Mouse (Mus musculus) liver, adult 2 months (tissue): Measurements from ENCODE around the gene Tspan11.

Experiments
- CTCF ChIP-seq: fragments of 200-500 bp; IDR thresholded peaks from 2 replicates; pipeline ENCODE4 v1.5.1; 2011; ENCODE audit warnings: low read depth, low read length, control low read depth
- POLR2A ChIP-seq: fragments of 200-500 bp; IDR thresholded peaks from 2 replicates; pipeline ENCODE4 v1.6.1; 2011; ENCODE audit warnings: low read length, control low read depth; ENCODE audit not compliant: insufficient read depth; ENCODE audit errors: extremely low read depth

DNA sequence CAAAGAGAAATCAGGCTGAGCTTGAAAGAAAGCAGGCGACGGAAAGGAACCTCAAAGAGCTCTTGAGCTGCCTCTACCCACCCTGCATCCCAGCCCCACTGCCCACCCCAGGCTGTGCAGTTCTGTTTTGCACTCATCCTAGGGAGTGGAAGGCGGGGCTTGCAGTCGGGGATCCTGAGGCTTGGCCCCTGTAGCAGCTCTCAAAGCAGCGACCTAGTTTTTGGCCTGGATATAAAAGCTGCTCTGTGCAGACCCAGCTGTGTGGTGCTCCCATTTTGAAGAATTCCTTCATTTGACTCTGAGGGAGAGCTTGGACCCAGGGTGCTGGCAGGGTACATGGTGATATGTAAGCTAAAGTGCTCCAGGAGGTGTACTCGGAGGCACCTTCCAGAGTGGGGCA, 37.4 kb downstream of the Tspan11 start:
- no peak for TF ChIP-seq POLR2A
- no peak for TF ChIP-seq CTCF
